Mouse (Mus musculus) midbrain, embryonic 14.5 days (tissue): ENCODE data around the gene Arsg. TPM values are rescaled to one million over a fixed set of nuclear protein-coding genes. Genes with fewer than 3 reads are reported as not detected.

Experiments used
- ATAC-seq: fragments of 200-750 bp; cut with Nextera tagmentation; 2 replicates; pipeline ENCODE4 v1.8.0; 2017; ENCODE audit warnings: moderate number of reproducible peaks, moderate library complexity; ENCODE audit not compliant: low FRiP score, low TSS enrichment
- DNase-seq: peaks from one replicate; pipeline ENCODE4 v3.0.0-alpha.2; 2015
- H3K27ac ChIP-seq: fragments of 300-500 bp; sonication (generic); replicated peaks from 2 replicates; pipeline ENCODE4 v1.5.1; 2014; ENCODE audit warnings: mild to moderate bottlenecking, low read depth, low read length, moderate library complexity
- H3K27me3 ChIP-seq: fragments of 300-500 bp; sonication (generic); 2 replicates; pipeline ENCODE4 v1.6.1; 2014; ENCODE audit warnings: low read length, control low read depth, mixed read lengths; ENCODE audit not compliant: control insufficient read depth, insufficient read depth
- H3K36me3 ChIP-seq: fragments of 300-500 bp; sonication (generic); 2 replicates; pipeline ENCODE4 v1.6.1; 2014; ENCODE audit warnings: low read length, control low read depth; ENCODE audit not compliant: control insufficient read depth, insufficient read depth
- H3K4me1 ChIP-seq: fragments of 300-500 bp; sonication (generic); 2 replicates; pipeline ENCODE4 v1.6.1; 2014; ENCODE audit warnings: mild to moderate bottlenecking, antibody characterized with exemption, low read length, control low read depth; ENCODE audit not compliant: control insufficient read depth, insufficient read depth
- H3K4me2 ChIP-seq: fragments of 300-500 bp; sonication (generic); 2 replicates; pipeline ENCODE4 v1.6.1; 2014; ENCODE audit warnings: mild to moderate bottlenecking, low read length, moderate library complexity
- H3K4me3 ChIP-seq: fragments of 300-500 bp; sonication (generic); replicated peaks from 2 replicates; pipeline ENCODE4 v1.5.1; 2014; ENCODE audit warnings: low read depth, low read length
- H3K9ac ChIP-seq: fragments of 300-500 bp; sonication (generic); replicated peaks from 2 replicates; pipeline ENCODE4 v1.6.1; 2014; ENCODE audit warnings: mild to moderate bottlenecking, low read length, moderate library complexity
- H3K9me3 ChIP-seq: fragments of 300-500 bp; sonication (generic); 2 replicates; pipeline ENCODE4 v1.6.1; 2016; ENCODE audit warnings: low read length, control low read depth, mixed read lengths; ENCODE audit not compliant: control insufficient read depth
- WGBS: fragments of 180-500 bp; shearing (Covaris S2); extraction: QIAGEN DNeasy Blood & Tissue Kit; methylation state at CpG from one replicate; pipeline ENCODE4 v1.1.7; 2014; 5-methylcytosine and 5-hydroxymethylcytosine counted together
- polyA plus RNA-seq: library from polyadenylated mRNA; unstranded; fragments of >200 nt; fragmentation: Nextera tagmentation; extraction: Ambion mirVana; gene quantifications from 2 replicates; pipeline ENCODE4 v1.2.1, GENCODE M21; 2014

Gene Arsg
- polyA plus RNA-seq, 1 experiment from 2014 or later: 2.7 TPM

- no peak for ATAC-seq
- no peak overlapping the region for H3K9ac ChIP-seq
- H3K4me3 ChIP-seq: no peak overlapping the region
- no peaks in the 10 kb centered on the region for H3K36me3 ChIP-seq
- WGBS: 72% methylated on average over 4 of the region's 4 CpGs
- no peak for DNase-seq
- no peaks in the 10 kb centered on the region for H3K27me3 ChIP-seq
- no peaks in the 10 kb centered on the region for H3K4me1 ChIP-seq
- no peak overlapping the region for H3K4me2 ChIP-seq
- H3K9me3 ChIP-seq: no peaks in the 10 kb centered on the region
- H3K27ac ChIP-seq: no peak overlapping the region
These were observed 80.7 kb downstream of the Arsg start for GRCm38 (mm10) chr11:109553921-109554320.

GRCm38 (mm10) chr11:109554443-109554842, 81.3 kb downstream of the Arsg start:
- 38% methylated on average over 3 of the region's 3 CpGs for WGBS
- ATAC-seq (no peak), DNase-seq (no peak)
- no peak overlapping the region for H3K27ac ChIP-seq
- no peak overlapping the region for H3K4me3 ChIP-seq
- H3K4me2 ChIP-seq: no peak overlapping the region
- no peaks in the 10 kb centered on the region for H3K4me1 ChIP-seq
- no peaks in the 10 kb centered on the region for H3K27me3 ChIP-seq
- no peak overlapping the region for H3K9ac ChIP-seq
- H3K9me3 ChIP-seq: no peaks in the 10 kb centered on the region
- H3K36me3 ChIP-seq: no peaks in the 10 kb centered on the region

- DNase-seq (no peak), ATAC-seq (no peak)
- Histone ChIP-seq H3K4me2 (no peak overlapping the region), H3K9ac (no peak overlapping the region), H3K27ac (no peak overlapping the region), H3K27me3 (no peaks in the 10 kb centered on the region), H3K4me3 (no peak overlapping the region), H3K36me3 (no peaks in the 10 kb centered on the region), H3K9me3 (no peaks in the 10 kb centered on the region), H3K4me1 (no peaks in the 10 kb centered on the region)
- 92% methylated on average over 6 of the region's 6 CpGs for WGBS
These were observed 83.0 kb downstream of the Arsg start for GRCm38 (mm10) chr11:109556130-109556529.

GRCm38 (mm10) chr11:109557419-109557818, 84.2 kb downstream of the Arsg start:
- no peak for ATAC-seq
- DNase-seq: no peak
- Histone ChIP-seq H3K36me3 (no peaks in the 10 kb centered on the region), H3K9ac (no peak overlapping the region), H3K4me3 (no peak overlapping the region), H3K4me2 (no peak overlapping the region), H3K27me3 (no peaks in the 10 kb centered on the region), H3K4me1 (no peaks in the 10 kb centered on the region), H3K27ac (no peak overlapping the region), H3K9me3 (no peaks in the 10 kb centered on the region)
- 92% methylated on average over 11 of the region's 11 CpGs for WGBS

- Histone ChIP-seq H3K27me3 (no peaks in the 10 kb centered on the region), H3K4me2 (no peak overlapping the region), H3K4me1 (no peaks in the 10 kb centered on the region), H3K9me3 (no peaks in the 10 kb centered on the region), H3K36me3 (no peaks in the 10 kb centered on the region), H3K27ac (no peak overlapping the region), H3K9ac (no peak overlapping the region), H3K4me3 (no peak overlapping the region)
- DNase-seq (no peak), ATAC-seq (no peak)
- WGBS: 93% methylated on average over 12 of the region's 12 CpGs
These were observed 86.1 kb downstream of the Arsg start for GRCm38 (mm10) chr11:109559241-109559640.

- no peaks in the 10 kb centered on the region for H3K9me3 ChIP-seq
- peak; percentile 35 for DNase-seq
- 40% methylated on average over 9 of the region's 9 CpGs for WGBS
These were observed 87.7 kb downstream of the Arsg start for GRCm38 (mm10) chr11:109560793-109561257.

GRCm38 (mm10) chr11:109561445-109561844, 88.3 kb downstream of the Arsg start:
- no peaks in the 10 kb centered on the region for H3K36me3 ChIP-seq
- no peak overlapping the region for H3K9ac ChIP-seq
- WGBS: 79% methylated on average over 3 of the region's 3 CpGs

More at GRCm38 (mm10) chr11:109560793-109561257, 87.7 kb downstream of the Arsg start:
- no peaks in the 10 kb centered on the region for H3K27me3 ChIP-seq
- no peak overlapping the region for H3K4me3 ChIP-seq
- ATAC-seq: no peak
- H3K9ac ChIP-seq: no peak overlapping the region
- no peak overlapping the region for H3K27ac ChIP-seq
- no peaks in the 10 kb centered on the region for H3K4me1 ChIP-seq
- no peaks in the 10 kb centered on the region for H3K36me3 ChIP-seq
- no peak overlapping the region for H3K4me2 ChIP-seq

GRCm38 (mm10) chr11:109563708-109564107, 90.5 kb downstream of the Arsg start:
- no peak overlapping the region for H3K27ac ChIP-seq
- H3K4me2 ChIP-seq: no peak overlapping the region
- DNase-seq (no peak), ATAC-seq (no peak)
- no peaks in the 10 kb centered on the region for H3K4me1 ChIP-seq
- H3K9me3 ChIP-seq: no peaks in the 10 kb centered on the region
- 94% methylated on average over 4 of the region's 4 CpGs for WGBS
- H3K9ac ChIP-seq: no peak overlapping the region
- no peak overlapping the region for H3K4me3 ChIP-seq
- no peaks in the 10 kb centered on the region for H3K36me3 ChIP-seq
- H3K27me3 ChIP-seq: no peaks in the 10 kb centered on the region

More at GRCm38 (mm10) chr11:109561445-109561844, 88.3 kb downstream of the Arsg start:
- Histone ChIP-seq H3K27ac (no peak overlapping the region), H3K4me2 (no peak overlapping the region), H3K4me3 (no peak overlapping the region), H3K27me3 (no peaks in the 10 kb centered on the region), H3K9me3 (no peaks in the 10 kb centered on the region), H3K4me1 (no peaks in the 10 kb centered on the region)
- DNase-seq: no peak
- no peak for ATAC-seq

- no peaks in the 10 kb centered on the region for H3K27me3 ChIP-seq
- H3K9me3 ChIP-seq: no peaks in the 10 kb centered on the region
- no peak overlapping the region for H3K27ac ChIP-seq
- no peaks in the 10 kb centered on the region for H3K36me3 ChIP-seq
- ATAC-seq (no peak), DNase-seq (no peak)
- no peaks in the 10 kb centered on the region for H3K4me1 ChIP-seq
- H3K4me3 ChIP-seq: no peak overlapping the region
- 84% methylated on average over 15 of the region's 15 CpGs for WGBS
- H3K4me2 ChIP-seq: no peak overlapping the region
- no peak overlapping the region for H3K9ac ChIP-seq
These were observed 91.5 kb downstream of the Arsg start for GRCm38 (mm10) chr11:109564466-109565214.
